Mouse (Mus musculus) kidney, embryonic 15.5 days (tissue): ENCODE results near the gene Rps17. TPM values are rescaled to one million over a fixed set of nuclear protein-coding genes. Genes with fewer than 3 reads are reported as not detected.

Experiments used
- ATAC-seq: fragments of 200-750 bp; cut with Nextera tagmentation; replicated peaks from 2 replicates; pipeline ENCODE4 v1.8.0; 2017; ENCODE audit warnings: moderate TSS enrichment; ENCODE audit not compliant: low FRiP score
- H3K27ac ChIP-seq: fragments of 300-500 bp; sonication (generic); 2 replicates; pipeline ENCODE4 v1.5.1; 2015; ENCODE audit warnings: mild to moderate bottlenecking, inconsistent platforms
- H3K27me3 ChIP-seq: fragments of 300-500 bp; sonication (generic); 2 replicates; pipeline ENCODE4 v1.6.1; 2015; ENCODE audit warnings: inconsistent platforms
- H3K36me3 ChIP-seq: fragments of 300-500 bp; sonication (generic); 2 replicates; pipeline ENCODE4 v1.6.1; 2015; ENCODE audit warnings: inconsistent platforms
- H3K4me1 ChIP-seq: fragments of 300-500 bp; sonication (generic); 2 replicates; pipeline ENCODE4 v1.6.1; 2015; ENCODE audit warnings: inconsistent platforms
- H3K4me2 ChIP-seq: fragments of 300-500 bp; sonication (generic); 2 replicates; pipeline ENCODE4 v1.6.1; 2015; ENCODE audit warnings: moderate library complexity, mild to moderate bottlenecking, inconsistent platforms
- H3K4me3 ChIP-seq: fragments of 300-500 bp; sonication (generic); replicated peaks from 2 replicates; pipeline ENCODE4 v1.5.1; 2015; ENCODE audit warnings: mild to moderate bottlenecking, inconsistent platforms
- H3K9ac ChIP-seq: fragments of 300-500 bp; sonication (generic); 2 replicates; pipeline ENCODE4 v1.6.1; 2015; ENCODE audit warnings: mild to moderate bottlenecking, inconsistent platforms
- H3K9me3 ChIP-seq: fragments of 300-500 bp; sonication (generic); replicated peaks from 2 replicates; pipeline ENCODE4 v1.6.1; 2016; ENCODE audit warnings: inconsistent platforms
- WGBS: fragments of 180-500 bp; shearing (Covaris S2); methylation state at CpG from one replicate; pipeline ENCODE4 v1.1.7; 2015; ENCODE audit warnings: mixed read lengths; 5-methylcytosine and 5-hydroxymethylcytosine counted together
- polyA plus RNA-seq: library from polyadenylated mRNA; unstranded; fragments of >200 nt; fragmentation: Nextera tagmentation; extraction: Ambion mirVana; gene quantifications from 2 replicates; pipeline ENCODE4 v1.2.1, GENCODE M21; 2015

The Rps17 gene
- polyA plus RNA-seq, 1 experiment from 2014 or later, result 1,359 TPM

- H3K9me3 ChIP-seq, result no peaks in the 10 kb centered on the region
- no peak overlapping the region for H3K9ac ChIP-seq
- peaks cover under 1% of the 10 kb centered on the region; the same call in 1 of the 2 replicates for H3K4me1 ChIP-seq
- no peak overlapping the region for H3K4me2 ChIP-seq
- peaks cover 52% of the 10 kb centered on the region for H3K36me3 ChIP-seq
- ATAC-seq, result no peak
- whole genome bisulfite sequencing, result 17% methylated on average over 3 of the region's 3 CpGs
- H3K27me3 ChIP-seq, result no peaks in the 10 kb centered on the region
- H3K4me3 ChIP-seq, result no peak overlapping the region
- H3K27ac ChIP-seq, result no peak overlapping the region
Measured at GRCm38 (mm10) chr7:81330767-81331166, 14.3 kb downstream of the Rps17 start.

DNA sequence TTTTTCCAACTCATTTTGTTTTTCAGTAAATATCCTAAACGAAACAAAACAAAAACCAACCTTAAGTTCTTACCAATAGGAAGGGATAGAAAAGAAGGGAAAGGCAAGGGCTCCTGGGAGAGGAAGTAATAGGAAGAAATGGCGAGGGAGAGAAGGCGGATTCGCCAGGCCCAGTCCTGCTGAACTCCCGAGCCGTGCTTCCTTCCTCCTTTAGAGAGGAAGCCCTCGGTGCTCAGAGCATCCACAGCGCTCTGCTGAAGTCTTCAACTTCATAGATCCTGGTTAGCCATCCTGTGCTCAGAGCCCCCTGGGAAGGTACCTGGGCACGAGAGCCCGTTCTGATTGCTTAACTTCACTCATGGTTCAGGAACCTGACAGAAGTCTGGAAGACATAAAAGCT, 17.4 kb downstream of the Rps17 start:
- Histone ChIP-seq H3K36me3 (peaks cover 28% of the 10 kb centered on the region), H3K27ac (no peak overlapping the region)

GRCm38 (mm10) chr7:81326859-81327258, 18.2 kb downstream of the Rps17 start:
- no peak overlapping the region for H3K9ac ChIP-seq

More for the DNA sequence above, 17.4 kb downstream of the Rps17 start:
- 87% methylated on average over 10 of the region's 10 CpGs for WGBS
- H3K4me3 ChIP-seq, result no peak overlapping the region
- H3K4me2 ChIP-seq, result no peak overlapping the region
- H3K9me3 ChIP-seq, result no peaks in the 10 kb centered on the region
- no peak overlapping the region for H3K9ac ChIP-seq
- no peaks in the 10 kb centered on the region for H3K4me1 ChIP-seq
- ATAC-seq, result no peak
- H3K27me3 ChIP-seq, result no peaks in the 10 kb centered on the region

GRCm38 (mm10) chr7:81326043-81326442, 19.0 kb downstream of the Rps17 start:
- Histone ChIP-seq H3K9me3 (no peaks in the 10 kb centered on the region), H3K4me3 (no peak overlapping the region), H3K9ac (no peak overlapping the region), H3K4me1 (no peaks in the 10 kb centered on the region), H3K27ac (no peak overlapping the region), H3K27me3 (no peaks in the 10 kb centered on the region), H3K4me2 (no peak overlapping the region), H3K36me3 (peaks cover 24% of the 10 kb centered on the region)
- ATAC-seq, result no peak
- WGBS, result 88% methylated on average over 12 of the region's 12 CpGs

More at GRCm38 (mm10) chr7:81326859-81327258, 18.2 kb downstream of the Rps17 start:
- H3K27me3 ChIP-seq, result no peaks in the 10 kb centered on the region
- no peak overlapping the region for H3K27ac ChIP-seq
- H3K36me3 ChIP-seq, result peaks cover 24% of the 10 kb centered on the region
- H3K4me3 ChIP-seq, result no peak overlapping the region
- H3K4me2 ChIP-seq, result no peak overlapping the region
- H3K4me1 ChIP-seq, result no peaks in the 10 kb centered on the region
- 86% methylated on average over 6 of the region's 6 CpGs for WGBS
- no peak for ATAC-seq
- H3K9me3 ChIP-seq, result no peaks in the 10 kb centered on the region

DNA sequence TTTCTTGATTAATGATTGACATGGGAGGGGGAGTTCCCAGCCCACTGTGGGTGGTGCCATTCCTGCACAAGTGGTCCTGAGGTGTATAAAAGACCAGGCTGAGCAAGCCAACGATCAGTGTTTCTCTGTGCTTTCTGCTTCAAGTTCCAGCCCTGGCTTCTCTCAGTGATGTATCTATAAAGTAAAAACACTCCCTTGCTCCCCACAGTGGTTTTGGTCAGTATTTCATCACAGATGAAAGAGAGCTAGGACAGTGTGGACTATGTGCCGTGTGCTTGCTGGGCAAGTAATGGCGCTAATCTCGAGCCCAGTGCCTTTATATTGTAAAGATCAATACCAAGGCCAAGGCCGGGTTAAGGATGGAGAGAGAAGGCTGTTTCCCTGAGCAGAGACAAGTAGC, 23.3 kb downstream of the Rps17 start:
- H3K27me3 ChIP-seq, result no peaks in the 10 kb centered on the region
- no peak overlapping the region for H3K27ac ChIP-seq
- no peak overlapping the region for H3K4me3 ChIP-seq
- 0 out of 2 replicates have a peak, but pooled peaks have one; percentile 12 for ATAC-seq
- WGBS, result 84% methylated on average over 5 of the region's 5 CpGs
- H3K9ac ChIP-seq, result no peak overlapping the region
- H3K36me3 ChIP-seq, result no peaks in the 10 kb centered on the region; the same call in 1 of the 2 replicates
- H3K4me2 ChIP-seq, result no peak overlapping the region
- H3K4me1 ChIP-seq, result peaks cover 3% of the 10 kb centered on the region; the same call in 1 of the 2 replicates
- H3K9me3 ChIP-seq, result no peaks in the 10 kb centered on the region

GRCm38 (mm10) chr7:81319749-81320148, 25.3 kb downstream of the Rps17 start:
- Histone ChIP-seq H3K27ac (no peak overlapping the region), H3K27me3 (no peaks in the 10 kb centered on the region), H3K9ac (no peak overlapping the region), H3K4me2 (no peak overlapping the region), H3K4me1 (peaks cover 3% of the 10 kb centered on the region; the same call in 1 of the 2 replicates), H3K9me3 (no peaks in the 10 kb centered on the region), H3K36me3 (no peaks in the 10 kb centered on the region), H3K4me3 (no peak overlapping the region)
- ATAC-seq, result 0 out of 2 replicates have a peak, but pooled peaks have one; percentile 40
- WGBS, result 54% methylated on average over 6 of the region's 6 CpGs

DNA sequence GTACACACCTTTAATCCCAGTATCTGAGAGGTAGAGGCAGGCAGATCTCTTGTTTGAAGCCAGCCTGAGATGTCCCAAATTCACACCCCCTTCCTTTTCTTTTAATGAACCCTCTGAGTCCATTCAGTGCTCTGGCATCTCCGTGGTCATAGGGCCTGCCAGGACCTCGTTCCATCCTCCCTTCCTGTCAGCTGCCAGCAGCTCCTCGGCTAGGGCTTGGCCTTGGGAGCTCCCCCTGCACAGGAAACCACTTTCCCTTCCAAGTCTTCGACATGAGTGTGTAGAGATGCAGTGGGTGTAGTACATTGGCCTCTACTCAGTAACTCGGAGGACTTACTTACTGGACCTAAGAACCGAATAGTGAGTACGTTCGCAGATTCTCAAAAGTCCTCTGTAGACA, 29.5 kb downstream of the Rps17 start:
- no peaks in the 10 kb centered on the region for H3K36me3 ChIP-seq
- peaks cover 3% of the 10 kb centered on the region; the same call in 1 of the 2 replicates for H3K4me1 ChIP-seq
- no peak overlapping the region for H3K9ac ChIP-seq
- ATAC-seq, result no peak
- no peak overlapping the region for H3K4me3 ChIP-seq
- H3K4me2 ChIP-seq, result no peak overlapping the region
- H3K27me3 ChIP-seq, result no peaks in the 10 kb centered on the region
- WGBS, result 70% methylated on average over 8 of the region's 8 CpGs
- H3K9me3 ChIP-seq, result no peaks in the 10 kb centered on the region
- H3K27ac ChIP-seq, result no peak overlapping the region

GRCm38 (mm10) chr7:81311581-81311980, 33.5 kb downstream of the Rps17 start:
- H3K4me3 ChIP-seq, result no peak overlapping the region
- H3K36me3 ChIP-seq, result no peaks in the 10 kb centered on the region
- no peaks in the 10 kb centered on the region for H3K4me1 ChIP-seq
- no peak overlapping the region for H3K27ac ChIP-seq
- no peak overlapping the region for H3K4me2 ChIP-seq
- H3K9ac ChIP-seq, result no peak overlapping the region
- H3K9me3 ChIP-seq, result no peaks in the 10 kb centered on the region
- no peaks in the 10 kb centered on the region for H3K27me3 ChIP-seq
- no peak for ATAC-seq

GRCm38 (mm10) chr7:81311130-81311529, 33.9 kb downstream of the Rps17 start:
- no peak for ATAC-seq
- WGBS, result 97% methylated on average over 1 of the region's 1 CpGs
- no peaks in the 10 kb centered on the region for H3K36me3 ChIP-seq
- H3K4me3 ChIP-seq, result no peak overlapping the region
- H3K27ac ChIP-seq, result no peak overlapping the region
- no peak overlapping the region for H3K4me2 ChIP-seq
- no peak overlapping the region for H3K9ac ChIP-seq
- H3K4me1 ChIP-seq, result no peaks in the 10 kb centered on the region
- no peaks in the 10 kb centered on the region for H3K9me3 ChIP-seq
- no peaks in the 10 kb centered on the region for H3K27me3 ChIP-seq

GRCm38 (mm10) chr7:81309247-81309646, 35.8 kb downstream of the Rps17 start:
- ATAC-seq, result no peak
- no peak overlapping the region for H3K4me3 ChIP-seq
- H3K36me3 ChIP-seq, result no peaks in the 10 kb centered on the region
- no peak overlapping the region; the same call in 1 of the 2 replicates for H3K9ac ChIP-seq
- H3K4me2 ChIP-seq, result no peak overlapping the region
- no peaks in the 10 kb centered on the region for H3K27me3 ChIP-seq
- H3K4me1 ChIP-seq, result no peaks in the 10 kb centered on the region
- no peaks in the 10 kb centered on the region for H3K9me3 ChIP-seq
- WGBS, result 92% methylated on average over 6 of the region's 6 CpGs
- H3K27ac ChIP-seq, result no peak overlapping the region

- Histone ChIP-seq H3K9ac (no peak overlapping the region), H3K9me3 (no peaks in the 10 kb centered on the region), H3K4me3 (no peak overlapping the region), H3K27ac (no peak overlapping the region), H3K27me3 (no peaks in the 10 kb centered on the region), H3K4me2 (no peak overlapping the region), H3K36me3 (no peaks in the 10 kb centered on the region), H3K4me1 (no peaks in the 10 kb centered on the region)
- 68% methylated on average over 8 of the region's 8 CpGs for WGBS
- ATAC-seq, result no peak
Measured at GRCm38 (mm10) chr7:81307735-81308134, 37.3 kb downstream of the Rps17 start.

DNA sequence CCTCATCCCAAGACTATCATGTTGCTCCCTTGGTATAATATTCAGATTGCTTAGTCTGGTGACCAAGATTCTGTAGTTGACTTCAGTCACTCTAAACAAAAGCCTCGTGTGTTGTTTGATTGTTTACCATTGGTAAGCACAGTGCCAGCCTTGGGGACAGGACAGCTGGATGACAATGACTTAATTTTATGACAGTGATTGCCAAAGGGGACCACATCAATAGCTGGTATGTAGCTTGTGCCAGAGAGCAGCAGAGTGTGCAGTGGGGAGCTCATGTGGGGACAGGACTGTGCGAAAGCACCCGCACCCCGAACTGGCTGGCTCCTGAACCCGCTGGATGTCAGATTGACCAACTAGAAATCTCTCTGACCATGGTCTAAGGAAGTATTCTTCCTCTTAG, 40.4 kb downstream of the Rps17 start:
- Histone ChIP-seq H3K4me3 (no peak overlapping the region), H3K27me3 (no peaks in the 10 kb centered on the region), H3K9me3 (no peaks in the 10 kb centered on the region), H3K27ac (no peak overlapping the region), H3K4me1 (peaks cover 7% of the 10 kb centered on the region), H3K9ac (no peak overlapping the region), H3K4me2 (no peak overlapping the region), H3K36me3 (no peaks in the 10 kb centered on the region)
- 90% methylated on average over 5 of the region's 5 CpGs for WGBS
- ATAC-seq, result no peak

GRCm38 (mm10) chr7:81304100-81304499, 41.0 kb downstream of the Rps17 start:
- Histone ChIP-seq H3K4me3 (no peak overlapping the region), H3K9me3 (no peaks in the 10 kb centered on the region), H3K4me2 (no peak overlapping the region), H3K4me1 (peaks cover 7% of the 10 kb centered on the region), H3K27me3 (no peaks in the 10 kb centered on the region), H3K27ac (no peak overlapping the region), H3K9ac (no peak overlapping the region), H3K36me3 (no peaks in the 10 kb centered on the region)
- 57% methylated on average over 5 of the region's 5 CpGs for WGBS
- ATAC-seq, result no peak
